Mouse (Mus musculus): ENCODE data around the gene Olfr1269. TPM values are rescaled to one million over a fixed set of nuclear protein-coding genes. Genes with fewer than 3 reads are reported as not detected.

Olfr1269 gene
- not detected for total RNA-seq (2022)

GRCm38 (mm10) chr2:90121312-90121711 lies at the start of gene Olfr1269:
Olfr1269 (minus strand) TSS chr2:90121412.
- no peak for DNase-seq (ENCODE audit: low spot score in 2 of 2)

DNA sequence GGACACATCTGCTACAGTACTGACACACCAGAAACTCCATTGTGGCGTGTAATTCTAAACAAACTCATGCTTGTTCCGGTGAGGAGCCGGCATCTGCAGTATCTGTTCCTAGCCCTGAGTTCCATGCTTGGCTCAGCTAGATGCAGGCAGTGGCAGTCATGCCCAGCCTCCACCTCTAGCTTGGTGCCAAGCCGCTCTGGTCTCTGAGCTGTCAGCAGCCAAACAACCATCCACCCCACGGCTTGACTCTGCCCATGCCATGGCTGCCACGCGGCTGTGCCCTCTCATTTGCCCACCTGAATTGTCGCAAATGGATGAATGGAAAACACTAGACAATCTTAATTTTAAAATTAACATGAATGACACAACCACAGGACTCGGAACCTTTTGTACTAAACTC lies 32.7 kb upstream of the Olfr1269 start:
- no peak for DNase-seq (ENCODE audit: low spot score in 2 of 2)

GRCm38 (mm10) chr2:90152991-90153390 lies 31.8 kb upstream of the Olfr1269 start, which contains the start of gene Olfr1270:
Olfr1270 (minus strand) TSS chr2:90153091.
- DNase-seq (ENCODE audit: low spot score in 2 of 2): no peak

DNA sequence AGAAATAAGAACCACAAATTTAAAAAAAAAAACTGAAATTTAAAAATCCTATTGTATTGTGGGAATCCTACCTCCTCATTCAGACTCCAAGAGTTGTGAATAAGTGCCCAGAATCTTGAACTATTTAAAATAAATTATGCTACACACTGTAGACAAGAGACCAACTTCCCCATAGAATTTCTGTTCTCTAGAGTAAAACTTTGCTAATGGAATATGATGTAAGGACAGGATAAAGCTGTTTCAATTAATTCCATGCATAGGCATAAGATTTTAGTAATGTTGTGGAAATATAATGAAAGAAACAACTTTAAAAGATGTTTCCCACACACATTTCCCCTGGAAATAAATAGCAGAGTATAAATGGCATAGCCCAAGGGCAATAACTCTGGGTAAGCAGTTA lies 21.0 kb upstream of the Olfr1269 start, which contains the start of gene Olfr32:
Olfr32 (minus strand) TSS at position 101 of the 400 bp plus-strand sequence.
- DNase-seq (ENCODE audit: low spot score in 2 of 2): no peak

DNA sequence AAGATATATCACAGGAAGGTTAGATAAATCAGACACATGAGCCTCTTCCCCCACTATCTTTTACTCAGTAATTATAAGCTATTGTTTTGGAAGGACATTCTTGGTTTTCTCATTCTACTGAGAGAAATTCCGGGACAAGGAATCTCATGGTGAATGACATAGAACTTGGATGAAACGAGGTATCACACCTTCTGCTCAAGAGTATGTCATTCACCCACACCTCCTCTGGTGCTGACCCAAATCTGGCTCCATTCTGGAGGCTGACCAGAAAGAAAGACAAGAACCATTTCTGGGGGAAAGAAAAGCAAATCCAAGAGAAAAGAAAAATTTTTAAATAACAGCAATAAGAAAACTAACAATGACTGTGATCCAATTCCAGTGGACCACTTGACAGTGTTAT lies 51.1 kb downstream of the Olfr1269 start:
- DNase-seq (ENCODE audit: low spot score in 2 of 2): no peak

Other genes with a start within 250 kb of the Olfr1269 start
- not detected for gene Olfr1257, start 243.0 kb downstream of the Olfr1269 start, total RNA-seq (2022)
- not detected for gene Olfr1258, start 194.1 kb downstream of the Olfr1269 start, total RNA-seq (2022)
- not detected for gene Olfr1259, start 172.7 kb downstream of the Olfr1269 start, total RNA-seq (2022)
- not detected for gene Olfr1260, start 147.1 kb downstream of the Olfr1269 start, total RNA-seq (2022)
- gene Olfr1261, start 130.2 kb downstream of the Olfr1269 start, total RNA-seq (2022): not detected
- not detected for gene Olfr1262, start 121.3 kb downstream of the Olfr1269 start, total RNA-seq (2022)
- gene Olfr1263, start 109.3 kb downstream of the Olfr1269 start, total RNA-seq (2022): not detected
- not detected for gene Olfr1264, start 95.8 kb downstream of the Olfr1269 start, total RNA-seq (2022)
- not detected for gene Olfr1265, start 86.1 kb downstream of the Olfr1269 start, total RNA-seq (2022)
- gene Olfr140, start 57.8 kb downstream of the Olfr1269 start, total RNA-seq (2022): not detected
- not detected for gene Olfr32, start 20.9 kb upstream of the Olfr1269 start, total RNA-seq (2022)
- gene Olfr1270, start 31.7 kb upstream of the Olfr1269 start, total RNA-seq (2022): not detected
- gene Olfr1506, start 103.1 kb upstream of the Olfr1269 start, total RNA-seq (2022): under 1 TPM in 1 of 4 experiments, not detected in 3; 0.25 TPM
- gene Olfr142, start 136.2 kb upstream of the Olfr1269 start, total RNA-seq (2022): not detected
- gene Olfr1271, start 149.6 kb upstream of the Olfr1269 start, total RNA-seq (2022): not detected
- gene Olfr1272, start 171.4 kb upstream of the Olfr1269 start, total RNA-seq (2022): not detected
- gene Gm13769, start 200.8 kb upstream of the Olfr1269 start, total RNA-seq (2022): under 1 TPM in 2 of 4 experiments, not detected in 2; 0.41 to 0.47 TPM

All from layer of hippocampus, adult 8-10 months (tissue).